In genomic region chr4:114905501-114905900, GRCm38 (mm10) we compare ENCODE assay signal across 32 mouse cellular contexts. TPM values are rescaled to one million over a fixed set of nuclear protein-coding genes. Genes with fewer than 3 reads are reported as not detected.
DNase-seq lines count a peak whose midpoint lies in the region; ATAC-seq lines count a peak whose summit lies in the region.
"Had no signal": no experiment of that assay in that cellular context is flagged by ENCODE, and none has a peak within 500 bp of the region (broad histone marks: within the 10 kb centered on the region; RNA-seq: fewer than 3 reads in every experiment).

No protein-coding gene starts in this region.

- H3K27ac ChIP-seq in kidney, embryonic 15.5 days: peak overlapping the region; percentile 32; the same call in 1 of the 2 replicates
- H3K27ac ChIP-seq in midbrain, embryonic 12.5 days (replicated peaks): no peak overlapping the region
- no peak overlapping the region for H3K27ac ChIP-seq in midbrain, embryonic 15.5 days
- H3K27ac ChIP-seq in embryonic facial prominence, embryonic 15.5 days (replicated peaks): no peak overlapping the region
- H3K27ac ChIP-seq: heart, adult 2 months; hindbrain, postnatal 0 days; liver, embryonic 12.5 days; neural tube, embryonic 15.5 days; stomach, embryonic 15.5 days had no signal

- peak overlapping the region; percentile 62 for H3K4me3 ChIP-seq in kidney, embryonic 15.5 days (replicated peaks)
- H3K4me3 ChIP-seq in midbrain, embryonic 12.5 days: peak overlapping the region; percentile 52; the same call in 1 of the 2 replicates
- H3K4me3 ChIP-seq in midbrain, embryonic 15.5 days: no peak overlapping the region
- H3K4me3 ChIP-seq in embryonic facial prominence, embryonic 15.5 days (replicated peaks): peak overlapping the region; percentile 59
- H3K4me3 ChIP-seq: heart, adult 2 months; liver, embryonic 12.5 days; neural tube, embryonic 15.5 days; stomach, embryonic 15.5 days had no signal

- H3K27me3 ChIP-seq in kidney, embryonic 15.5 days: peaks cover 87% of the 10 kb centered on the region
- H3K27me3 ChIP-seq in midbrain, embryonic 12.5 days: peaks cover 100% of the 10 kb centered on the region
- peaks cover 79% of the 10 kb centered on the region for H3K27me3 ChIP-seq in midbrain, embryonic 15.5 days (replicated peaks)
- H3K27me3 ChIP-seq in embryonic facial prominence, embryonic 15.5 days: peaks cover 98% of the 10 kb centered on the region

- peak overlapping the region; percentile 88 for H3K4me2 ChIP-seq in kidney, embryonic 15.5 days
- no peak overlapping the region for H3K4me2 ChIP-seq in midbrain, embryonic 12.5 days (replicated peaks)
- H3K4me2 ChIP-seq in midbrain, embryonic 15.5 days: no peak overlapping the region
- peak overlapping the region; percentile 92; the same call in 1 of the 2 replicates for H3K4me2 ChIP-seq in embryonic facial prominence, embryonic 15.5 days (replicated peaks)
- H3K4me2 ChIP-seq: liver, embryonic 12.5 days; neural tube, embryonic 15.5 days; stomach, embryonic 15.5 days had no signal

- H3K4me1 ChIP-seq in kidney, embryonic 15.5 days: peaks cover 69% of the 10 kb centered on the region
- peaks cover 49% of the 10 kb centered on the region for H3K4me1 ChIP-seq in midbrain, embryonic 12.5 days
- peaks cover 30% of the 10 kb centered on the region for H3K4me1 ChIP-seq in midbrain, embryonic 15.5 days
- H3K4me1 ChIP-seq in embryonic facial prominence, embryonic 15.5 days: peaks cover 43% of the 10 kb centered on the region

- H3K9me3 ChIP-seq in kidney, embryonic 15.5 days (replicated peaks): no peaks in the 10 kb centered on the region
- no peaks in the 10 kb centered on the region for H3K9me3 ChIP-seq in midbrain, embryonic 12.5 days
- no peaks in the 10 kb centered on the region for H3K9me3 ChIP-seq in midbrain, embryonic 15.5 days
- H3K9me3 ChIP-seq in embryonic facial prominence, embryonic 15.5 days (replicated peaks): no peaks in the 10 kb centered on the region
- H3K9me3 ChIP-seq: liver, embryonic 12.5 days; neural tube, embryonic 15.5 days; stomach, embryonic 15.5 days had no signal

- 50% methylated on average over 3 of the region's 3 CpGs for WGBS in kidney, embryonic 15.5 days
- 48% methylated on average over 3 of the region's 3 CpGs for WGBS in midbrain, embryonic 12.5 days
- 50% methylated on average over 3 of the region's 3 CpGs for WGBS in midbrain, embryonic 15.5 days
- WGBS in embryonic facial prominence, embryonic 15.5 days: 63% methylated on average over 3 of the region's 3 CpGs

- no peak for ATAC-seq in kidney, embryonic 15.5 days (replicated peaks; ENCODE audit: low FRiP score)
- no peak for ATAC-seq in midbrain, embryonic 12.5 days (ENCODE audit: low FRiP score, low read depth)
- ATAC-seq in midbrain, embryonic 15.5 days (replicated peaks): no peak
- no peak for ATAC-seq in embryonic facial prominence, embryonic 15.5 days (ENCODE audit: insufficient number of reproducible peaks, low FRiP score, low TSS enrichment, low read depth)
- no peak for ATAC-seq in erythroid progenitor cell, adult 5-6 weeks (replicated peaks; ENCODE audit: low FRiP score, poor library complexity, severe bottlenecking)
- ATAC-seq: hindbrain, postnatal 0 days; liver, embryonic 12.5 days had no signal

- no peak for DNase-seq in kidney, postnatal 4 days
- DNase-seq in cerebellum, adult 9-10 months: no peak
- DNase-seq: adrenal gland, adult 2 months; cerebellum, adult 11 months; cerebellum, postnatal 10 days; gastrocnemius, postnatal 36 days; heart, adult 2 months; kidney, adult 11 months; layer of hippocampus, adult 9-11 months; lung, adult 18-20 months; right cerebral cortex, adult 18-20 months; right cerebral cortex, postnatal 4 days; thymus, postnatal 25 days had no signal

- no peaks in the 10 kb centered on the region for H3K36me3 ChIP-seq in kidney, embryonic 15.5 days
- no peaks in the 10 kb centered on the region for H3K36me3 ChIP-seq in midbrain, embryonic 12.5 days
- H3K36me3 ChIP-seq in midbrain, embryonic 15.5 days (replicated peaks): no peaks in the 10 kb centered on the region
- H3K36me3 ChIP-seq in embryonic facial prominence, embryonic 15.5 days: no peaks in the 10 kb centered on the region
- H3K36me3 ChIP-seq: liver, embryonic 12.5 days; neural tube, embryonic 15.5 days; stomach, embryonic 15.5 days had no signal

- peak overlapping the region; percentile 29; the same call in 1 of the 2 replicates for H3K9ac ChIP-seq in kidney, embryonic 15.5 days
- H3K9ac ChIP-seq in midbrain, embryonic 12.5 days (replicated peaks): no peak overlapping the region
- no peak overlapping the region for H3K9ac ChIP-seq in midbrain, embryonic 15.5 days
- no peak overlapping the region for H3K9ac ChIP-seq in embryonic facial prominence, embryonic 15.5 days
- H3K9ac ChIP-seq: liver, embryonic 12.5 days; neural tube, embryonic 15.5 days; stomach, embryonic 15.5 days had no signal

RNA-seq across cellular contexts. Expression of gene Foxd2, which starts 3.2 kb away (rescaled TPM):
- polyA plus RNA-seq in kidney, embryonic 15.5 days (2015; fragmentation: Nextera tagmentation; extraction: Ambion mirVana): 5.2 and 5.5 TPM in 2 replicates
- polyA plus RNA-seq in midbrain, embryonic 12.5 days (2016; fragmentation: Nextera tagmentation; extraction: Ambion mirVana): 3.0 and 5.2 TPM in 2 replicates
- polyA plus RNA-seq in midbrain, embryonic 15.5 days (2015; fragmentation: Nextera tagmentation; extraction: Ambion mirVana): 0.46 and 0.88 TPM in 2 replicates
- polyA plus RNA-seq in embryonic facial prominence, embryonic 15.5 days (2015; fragmentation: Nextera tagmentation; extraction: Ambion mirVana): 1.8 and 2.3 TPM in 2 replicates
- 0.84 TPM in 1 of 2 replicates, not detected in the other for total RNA-seq in erythroid progenitor cell, adult 5-6 weeks (2015; ENCODE audit: low replicate concordance)
- total RNA-seq in erythroid progenitor cell, adult 5-6 weeks (2017; ENCODE audit: low replicate concordance): not detected in 2 replicates
- polyA plus RNA-seq: heart, embryonic 14.5 days had no signal

RNA-seq across cellular contexts. Expression of gene Foxe3, which starts 20.3 kb away (rescaled TPM):
- polyA plus RNA-seq in kidney, embryonic 15.5 days (2015; fragmentation: Nextera tagmentation; extraction: Ambion mirVana): not detected in 2 replicates
- polyA plus RNA-seq in midbrain, embryonic 12.5 days (2016; fragmentation: Nextera tagmentation; extraction: Ambion mirVana): 0.42 and 0.46 TPM in 2 replicates
- 0.27 and 0.34 TPM in 2 replicates for polyA plus RNA-seq in midbrain, embryonic 15.5 days (2015; fragmentation: Nextera tagmentation; extraction: Ambion mirVana)
- 0.20 TPM in 1 of 2 replicates, not detected in the other for polyA plus RNA-seq in embryonic facial prominence, embryonic 15.5 days (2015; fragmentation: Nextera tagmentation; extraction: Ambion mirVana)
- total RNA-seq in erythroid progenitor cell, adult 5-6 weeks (2015; ENCODE audit: low replicate concordance): not detected in 2 replicates
- total RNA-seq in erythroid progenitor cell, adult 5-6 weeks (2017; ENCODE audit: low replicate concordance): not detected in 2 replicates
- total RNA-seq: adrenal gland, adult 2 months; adrenal gland, postnatal 4 days; gastrocnemius, postnatal 36 days; heart, adult 2 months; heart, postnatal 25 days; hindbrain, postnatal 0 days; left cerebral cortex, adult 18-20 months; left cerebral cortex, postnatal 25 days; megakaryocyte, adult 5-6 weeks; MEL had no signal
- polyA plus RNA-seq: C2C12; cortical plate, adult 2 months; heart, adult 2 months; heart, embryonic 14.5 days; hindbrain, postnatal 0 days; large intestine, adult 2 months; liver, embryonic 12.5 days; neural tube, embryonic 15.5 days; stomach, embryonic 15.5 days had no signal

Comparison
In these comparisons a context has a peak if more than half of its experiments do, and no peak if none do; other contexts are left out.
1. H3K4me2 ChIP-seq: peak in kidney, embryonic 15.5 days (single experiment) and embryonic facial prominence, embryonic 15.5 days (single experiment); none in midbrain, embryonic 12.5 days (single experiment) and midbrain, embryonic 15.5 days (single experiment).